ENCODE assay signal across 13 mouse cellular contexts in genomic region chr16:79177299-79177999, GRCm38 (mm10).
DNase-seq lines count a peak whose midpoint lies in the region; ATAC-seq and TF ChIP-seq lines count a peak whose summit lies in the region.
"Had no signal": no experiment of that assay in that cellular context is flagged by ENCODE, and none has a peak within 500 bp of the region (broad histone marks: within the 10 kb centered on the region; RNA-seq: fewer than 3 reads in every experiment).

No protein-coding gene starts in this region.

- H3K27ac ChIP-seq in embryonic facial prominence, embryonic 10.5 days (replicated peaks), result no peak overlapping the region
- peak overlapping the region; percentile 0; the same call in 1 of the 2 replicates for H3K27ac ChIP-seq in forebrain, embryonic 11.5 days (ENCODE audit: low read depth, low read length)
- peak overlapping the region; percentile 32; the same call in 1 of the 2 replicates for H3K27ac ChIP-seq in hindbrain, postnatal 0 days
- peak overlapping the region; percentile 57 for H3K27ac ChIP-seq in midbrain, postnatal 0 days (ENCODE audit: low read depth, low read length)
- H3K27ac ChIP-seq: heart, embryonic 15.5 days had no signal

- H3K27me3 ChIP-seq in embryonic facial prominence, embryonic 10.5 days (replicated peaks; ENCODE audit: low read depth, poor library complexity, severe bottlenecking), result no peaks in the 10 kb centered on the region
- H3K27me3 ChIP-seq in forebrain, embryonic 11.5 days (ENCODE audit: control insufficient read depth, insufficient read depth, low read length), result no peaks in the 10 kb centered on the region
- no peaks in the 10 kb centered on the region for H3K27me3 ChIP-seq in hindbrain, postnatal 0 days (ENCODE audit: insufficient read depth, low read length)
- no peaks in the 10 kb centered on the region for H3K27me3 ChIP-seq in midbrain, postnatal 0 days (ENCODE audit: insufficient read depth, low read length)
- H3K27me3 ChIP-seq: heart, embryonic 15.5 days had no signal

- 41% methylated on average over 15 of the region's 15 CpGs for WGBS in embryonic facial prominence, embryonic 10.5 days
- 34% methylated on average over 15 of the region's 15 CpGs for WGBS in forebrain, embryonic 11.5 days
- 11% methylated on average over 15 of the region's 15 CpGs for WGBS in hindbrain, postnatal 0 days
- WGBS in midbrain, postnatal 0 days, result 19% methylated on average over 15 of the region's 15 CpGs

- no peak for TF ChIP-seq CTCF in hindbrain, postnatal 0 days (IDR thresholded peaks at IDR 0.05; ENCODE audit: low read depth)
- TF ChIP-seq CTCF in midbrain, postnatal 0 days (IDR thresholded peaks at IDR 0.05), result 0 out of 2 replicates have a peak, but pooled peaks have one; percentile 1

- peaks cover 10% of the 10 kb centered on the region for H3K4me1 ChIP-seq in embryonic facial prominence, embryonic 10.5 days
- no peaks in the 10 kb centered on the region for H3K4me1 ChIP-seq in forebrain, embryonic 11.5 days (replicated peaks; ENCODE audit: control insufficient read depth, insufficient read depth, low read length)
- H3K4me1 ChIP-seq in hindbrain, postnatal 0 days (ENCODE audit: insufficient read depth, low read length), result no peaks in the 10 kb centered on the region
- H3K4me1 ChIP-seq in midbrain, postnatal 0 days (ENCODE audit: insufficient read depth, low read length), result peaks cover 5% of the 10 kb centered on the region; the same call in 1 of the 2 replicates
- H3K4me1 ChIP-seq: heart, embryonic 15.5 days had no signal

- peak overlapping the region; percentile 12; the same call in 1 of the 2 replicates for H3K4me2 ChIP-seq in forebrain, embryonic 11.5 days (ENCODE audit: low read depth, low read length, severe bottlenecking)
- peak overlapping the region; percentile 48 for H3K4me2 ChIP-seq in hindbrain, postnatal 0 days (ENCODE audit: low read depth, low read length)
- peak overlapping the region; percentile 39 for H3K4me2 ChIP-seq in midbrain, postnatal 0 days (ENCODE audit: low read depth, low read length, poor library complexity, severe bottlenecking)
- H3K4me2 ChIP-seq: heart, embryonic 15.5 days had no signal

- no peak overlapping the region for H3K9ac ChIP-seq in forebrain, embryonic 11.5 days (ENCODE audit: low read length)
- no peak overlapping the region; the same call in 1 of the 2 replicates for H3K9ac ChIP-seq in hindbrain, postnatal 0 days (replicated peaks; ENCODE audit: low read length)
- no peak overlapping the region for H3K9ac ChIP-seq in midbrain, postnatal 0 days (replicated peaks; ENCODE audit: low read length, poor library complexity, severe bottlenecking)
- H3K9ac ChIP-seq: heart, embryonic 15.5 days had no signal

- peak overlapping the region; percentile 24; the same call in 1 of the 2 replicates for H3K4me3 ChIP-seq in embryonic facial prominence, embryonic 10.5 days
- H3K4me3 ChIP-seq in forebrain, embryonic 11.5 days (ENCODE audit: low read depth, low read length), result no peak overlapping the region
- 0 out of 2 replicates have a peak overlapping the region, but pooled peaks have one; percentile 3 for H3K4me3 ChIP-seq in hindbrain, postnatal 0 days (ENCODE audit: low read length)
- peak overlapping the region; percentile 14; the same call in 1 of the 2 replicates for H3K4me3 ChIP-seq in midbrain, postnatal 0 days (ENCODE audit: low read depth, low read length)
- H3K4me3 ChIP-seq: erythroblast, embryonic 14.5 days; heart, embryonic 15.5 days had no signal

- H3K36me3 ChIP-seq in embryonic facial prominence, embryonic 10.5 days (replicated peaks), result no peaks in the 10 kb centered on the region
- H3K36me3 ChIP-seq in forebrain, embryonic 11.5 days (ENCODE audit: control insufficient read depth, insufficient read depth, low read length), result no peaks in the 10 kb centered on the region
- H3K36me3 ChIP-seq in hindbrain, postnatal 0 days (ENCODE audit: insufficient read depth, low read length), result no peaks in the 10 kb centered on the region
- H3K36me3 ChIP-seq in midbrain, postnatal 0 days (ENCODE audit: insufficient read depth, low read length), result no peaks in the 10 kb centered on the region
- H3K36me3 ChIP-seq: heart, embryonic 15.5 days had no signal

- DNase-seq in embryonic facial prominence, embryonic 10.5 days (ENCODE audit: low spot score), result peak; percentile 32
- DNase-seq in forebrain, embryonic 11.5 days (ENCODE audit: low spot score), result peak; percentile 56
- DNase-seq in hindbrain, postnatal 0 days (ENCODE audit: low spot score), result peak; percentile 55
- peak; percentile 57 for DNase-seq in midbrain, postnatal 0 days (ENCODE audit: low spot score)
- DNase-seq in liver, result no peak
- no peak for DNase-seq in adrenal gland, adult 8-10 months
- no peak for DNase-seq in gastrocnemius, adult 18-20 months (ENCODE audit: low spot score)
- DNase-seq: kidney, postnatal 25 days; left cerebral cortex, postnatal 4 days; lung, postnatal 4 days; thymus, postnatal 14 days had no signal

- ATAC-seq in forebrain, embryonic 11.5 days (replicated peaks; ENCODE audit: low FRiP score), result peak; percentile 92
- ATAC-seq in hindbrain, postnatal 0 days, result peak; percentile 75
- peak; percentile 90 for ATAC-seq in midbrain, postnatal 0 days (ENCODE audit: low FRiP score)

- no peaks in the 10 kb centered on the region for H3K9me3 ChIP-seq in embryonic facial prominence, embryonic 10.5 days
- no peaks in the 10 kb centered on the region for H3K9me3 ChIP-seq in forebrain, embryonic 11.5 days (ENCODE audit: control insufficient read depth, low read length)
- no peaks in the 10 kb centered on the region for H3K9me3 ChIP-seq in hindbrain, postnatal 0 days (ENCODE audit: low read length)
- no peaks in the 10 kb centered on the region for H3K9me3 ChIP-seq in midbrain, postnatal 0 days (ENCODE audit: low read length)
- H3K9me3 ChIP-seq: heart, embryonic 15.5 days had no signal

Comparison
In these comparisons a context has a peak if more than half of its experiments do, and no peak if none do; other contexts are left out.
1. DNase-seq: peak in embryonic facial prominence, embryonic 10.5 days (single experiment), forebrain, embryonic 11.5 days (single experiment), hindbrain, postnatal 0 days (single experiment) and midbrain, postnatal 0 days (single experiment); none in liver (single experiment), adrenal gland, adult 8-10 months (single experiment) and gastrocnemius, adult 18-20 months (single experiment).
2. Peak in every context shown above with its lines, with median percentiles within 50 percentile points of each other: ATAC-seq and H3K4me2 ChIP-seq.